Comparison of ENCODE assay signal across 9 mouse cellular contexts in genomic region chr5:41706777-41707114, GRCm38 (mm10). TPM values are rescaled to one million over a fixed set of nuclear protein-coding genes. Genes with fewer than 3 reads are reported as not detected.
DNase-seq lines count a peak whose midpoint lies in the region; ATAC-seq lines count a peak whose summit lies in the region.
"Had no signal": no experiment of that assay in that cellular context is flagged by ENCODE, and none has a peak within 500 bp of the region (broad histone marks: within the 10 kb centered on the region; RNA-seq: fewer than 3 reads in every experiment).

No protein-coding gene starts in this region.

- DNase-seq in kidney, postnatal 25 days = no peak
- DNase-seq in gastrocnemius, postnatal 36 days = no peak
- no peak for DNase-seq in adrenal gland, adult 8-10 months
- no peak for DNase-seq in left cerebral cortex, postnatal 14 days (ENCODE audit: low spot score in 2 of 2)

- H3K9me3 ChIP-seq in kidney, embryonic 15.5 days (replicated peaks) = no peaks in the 10 kb centered on the region
- no peaks in the 10 kb centered on the region for H3K9me3 ChIP-seq in hindbrain, embryonic 15.5 days
- H3K9me3 ChIP-seq in midbrain, embryonic 15.5 days = no peaks in the 10 kb centered on the region

- no peak overlapping the region for H3K27ac ChIP-seq in kidney, embryonic 15.5 days
- H3K27ac ChIP-seq in brown adipose tissue, adult 24 weeks (replicated peaks; ENCODE audit: low read depth, low read length) = no peak overlapping the region
- peak overlapping the region; percentile 94 for H3K27ac ChIP-seq in hindbrain, embryonic 15.5 days (replicated peaks)
- H3K27ac ChIP-seq in midbrain, embryonic 15.5 days = peak overlapping the region; percentile 89; the same call in 1 of the 2 replicates

- intact Hi-C loops in gastrocnemius, postnatal 36 days (cut with DNase I) = no loop called here
- intact Hi-C loops in left cerebral cortex, postnatal 14 days (cut with DNase I) = no loop called here

- WGBS in kidney, embryonic 15.5 days = 5% methylated on average over 9 of the region's 9 CpGs
- WGBS in hindbrain, embryonic 15.5 days = 4% methylated on average over 9 of the region's 9 CpGs
- 3% methylated on average over 9 of the region's 9 CpGs for WGBS in midbrain, embryonic 15.5 days

- peaks cover 9% of the 10 kb centered on the region for H3K4me1 ChIP-seq in kidney, embryonic 15.5 days
- H3K4me1 ChIP-seq in brown adipose tissue, adult 24 weeks (ENCODE audit: control insufficient read depth, insufficient read depth, insufficient read length, low read length) = no peaks in the 10 kb centered on the region
- H3K4me1 ChIP-seq in hindbrain, embryonic 15.5 days (replicated peaks) = peaks cover 10% of the 10 kb centered on the region
- H3K4me1 ChIP-seq in midbrain, embryonic 15.5 days = peaks cover 11% of the 10 kb centered on the region

- ATAC-seq in kidney, embryonic 15.5 days (replicated peaks; ENCODE audit: low FRiP score) = no peak
- ATAC-seq in hindbrain, embryonic 15.5 days (ENCODE audit: low FRiP score, low read depth) = no peak
- ATAC-seq in midbrain, embryonic 15.5 days (replicated peaks) = no peak

- H3K4me3 ChIP-seq in kidney, embryonic 15.5 days (replicated peaks) = peak overlapping the region; percentile 94
- H3K4me3 ChIP-seq in brown adipose tissue, adult 24 weeks (ENCODE audit: insufficient read depth, low read depth, low read length) = peak overlapping the region; percentile 95
- H3K4me3 ChIP-seq in hindbrain, embryonic 15.5 days = peak overlapping the region; percentile 97
- peak overlapping the region; percentile 81 for H3K4me3 ChIP-seq in midbrain, embryonic 15.5 days

- no peaks in the 10 kb centered on the region for H3K36me3 ChIP-seq in kidney, embryonic 15.5 days
- no peaks in the 10 kb centered on the region for H3K36me3 ChIP-seq in hindbrain, embryonic 15.5 days
- H3K36me3 ChIP-seq in midbrain, embryonic 15.5 days (replicated peaks) = no peaks in the 10 kb centered on the region

- H3K27me3 ChIP-seq in kidney, embryonic 15.5 days = no peaks in the 10 kb centered on the region
- no peaks in the 10 kb centered on the region for H3K27me3 ChIP-seq in hindbrain, embryonic 15.5 days
- no peaks in the 10 kb centered on the region for H3K27me3 ChIP-seq in midbrain, embryonic 15.5 days (replicated peaks)

- peak overlapping the region; percentile 82 for H3K9ac ChIP-seq in kidney, embryonic 15.5 days
- H3K9ac ChIP-seq in hindbrain, embryonic 15.5 days = peak overlapping the region; percentile 95
- peak overlapping the region; percentile 84 for H3K9ac ChIP-seq in midbrain, embryonic 15.5 days

- H3K4me2 ChIP-seq in kidney, embryonic 15.5 days = peak overlapping the region; percentile 95
- peak overlapping the region; percentile 98 for H3K4me2 ChIP-seq in hindbrain, embryonic 15.5 days
- peak overlapping the region; percentile 94 for H3K4me2 ChIP-seq in midbrain, embryonic 15.5 days

RNA-seq across cellular contexts. Expression of gene Rab28, which starts 1.2 kb away (rescaled TPM):
- 56.6 and 58.3 TPM in 2 replicates for polyA plus RNA-seq in kidney, embryonic 15.5 days (2015; fragmentation: Nextera tagmentation; extraction: Ambion mirVana)
- 51.9 and 53.2 TPM in 2 replicates for polyA plus RNA-seq in brown adipose tissue, adult 24 weeks (2012; ENCODE audit: insufficient read depth, insufficient read length, missing spikeins)
- 58.3 and 61.9 TPM in 2 replicates for polyA plus RNA-seq in hindbrain, embryonic 15.5 days (2015; fragmentation: Nextera tagmentation; extraction: Ambion mirVana)
- 64.4 and 66.4 TPM in 2 replicates for polyA plus RNA-seq in midbrain, embryonic 15.5 days (2015; fragmentation: Nextera tagmentation; extraction: Ambion mirVana)
- 10 to 100 TPM; 78.9 to 84.4 TPM for total RNA-seq in gastrocnemius, postnatal 36 days (2021)
- total RNA-seq in adrenal gland, adult 8-10 months (2022) = 10 to 100 TPM; 61.1 to 87.8 (median 71.1) TPM
- total RNA-seq in left cerebral cortex, postnatal 14 days (2021) = 10 to 100 TPM; 60.8 TPM

RNA-seq across cellular contexts. Expression of gene Nkx3-2, which starts 57.6 kb away (rescaled TPM):
- polyA plus RNA-seq in kidney, embryonic 15.5 days (2015; fragmentation: Nextera tagmentation; extraction: Ambion mirVana) = not detected in 2 replicates
- polyA plus RNA-seq in brown adipose tissue, adult 24 weeks (2012; ENCODE audit: insufficient read depth, insufficient read length, missing spikeins) = not detected in 2 replicates
- polyA plus RNA-seq in hindbrain, embryonic 15.5 days (2015; fragmentation: Nextera tagmentation; extraction: Ambion mirVana) = not detected in 2 replicates
- polyA plus RNA-seq in midbrain, embryonic 15.5 days (2015; fragmentation: Nextera tagmentation; extraction: Ambion mirVana) = not detected in 2 replicates
- not detected for total RNA-seq in gastrocnemius, postnatal 36 days (2021)
- total RNA-seq in adrenal gland, adult 8-10 months (2022) = not detected
- not detected for total RNA-seq in left cerebral cortex, postnatal 14 days (2021)
- total RNA-seq: gastrocnemius, adult 18-20 months had no signal

Comparison
In these comparisons a context has a peak if more than half of its experiments do, and no peak if none do; other contexts are left out.
1. H3K27ac ChIP-seq: peak in hindbrain, embryonic 15.5 days (single experiment) and midbrain, embryonic 15.5 days (single experiment); none in kidney, embryonic 15.5 days (single experiment) and brown adipose tissue, adult 24 weeks (single experiment).
2. Peak in every context shown above with its lines, with median percentiles within 50 percentile points of each other: H3K4me2 ChIP-seq, H3K4me3 ChIP-seq and H3K9ac ChIP-seq.